Mouse (Mus musculus) forebrain, embryonic 10.5 days (tissue): ENCODE measurements around the gene Gm826. TPM values are rescaled to one million over a fixed set of nuclear protein-coding genes. Genes with fewer than 3 reads are reported as not detected.

Source experiments
- DNase-seq: peaks from one replicate; pipeline ENCODE4 v3.0.0-alpha.2; 2017; ENCODE audit warnings: low spot score; ENCODE audit errors: extremely low spot score
- H3K27ac ChIP-seq: fragments of 300-500 bp; sonication (generic); 2 replicates; pipeline ENCODE4 v1.5.1; 2016; ENCODE audit warnings: mild to moderate bottlenecking
- H3K27me3 ChIP-seq: fragments of 300-500 bp; sonication (generic); 2 replicates; pipeline ENCODE4 v1.6.1; 2016; ENCODE audit warnings: mild to moderate bottlenecking; ENCODE audit not compliant: poor library complexity, severe bottlenecking
- H3K36me3 ChIP-seq: fragments of 300-500 bp; sonication (generic); replicated peaks from 2 replicates; pipeline ENCODE4 v1.6.1; 2016; ENCODE audit warnings: mild to moderate bottlenecking, moderate library complexity
- H3K4me1 ChIP-seq: fragments of 300-500 bp; sonication (generic); 2 replicates; pipeline ENCODE4 v1.6.1; 2016
- H3K4me3 ChIP-seq: fragments of 300-500 bp; sonication (generic); 2 replicates; pipeline ENCODE4 v1.5.1; 2016; ENCODE audit warnings: mild to moderate bottlenecking, moderate library complexity
- H3K9me3 ChIP-seq: fragments of 300-500 bp; sonication (generic); 2 replicates; pipeline ENCODE4 v1.6.1; 2016; ENCODE audit warnings: mild to moderate bottlenecking, moderate library complexity
- WGBS: fragments of 180-500 bp; shearing (Covaris S2); methylation state at CpG from one replicate; pipeline ENCODE4 v1.1.7; 2016; 5-methylcytosine and 5-hydroxymethylcytosine counted together
- polyA plus RNA-seq: library from polyadenylated mRNA; unstranded; fragments of >200 nt; fragmentation: Nextera tagmentation; extraction: Ambion mirVana; gene quantifications from 2 replicates; pipeline ENCODE4 v1.2.1, GENCODE M21; 2016

The Gm826 gene
- polyA plus RNA-seq, 1 experiment from 2014 or later, result not detected

DNA sequence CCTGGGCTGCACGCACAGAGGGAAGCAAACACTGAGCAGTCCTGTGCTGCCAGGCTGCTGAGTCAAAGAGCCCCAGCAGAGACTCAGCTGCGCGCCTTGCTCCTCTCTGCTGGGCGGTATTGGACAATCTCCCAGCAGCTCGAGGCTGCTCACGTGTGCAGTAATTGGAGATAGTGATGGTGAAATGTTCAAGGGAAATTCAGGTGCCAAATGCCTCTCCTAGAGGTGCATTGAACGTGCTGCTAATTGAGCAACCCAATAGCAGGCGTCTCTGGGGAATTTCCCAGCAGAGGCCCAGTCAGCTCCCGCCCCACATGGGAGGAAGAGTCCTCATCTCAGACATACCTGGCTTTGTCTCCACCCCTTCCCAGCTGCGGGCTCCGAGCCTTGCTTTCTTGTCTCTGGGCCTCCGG lies 20.4 kb downstream of the Gm826 start:
- no peak for DNase-seq

DNA sequence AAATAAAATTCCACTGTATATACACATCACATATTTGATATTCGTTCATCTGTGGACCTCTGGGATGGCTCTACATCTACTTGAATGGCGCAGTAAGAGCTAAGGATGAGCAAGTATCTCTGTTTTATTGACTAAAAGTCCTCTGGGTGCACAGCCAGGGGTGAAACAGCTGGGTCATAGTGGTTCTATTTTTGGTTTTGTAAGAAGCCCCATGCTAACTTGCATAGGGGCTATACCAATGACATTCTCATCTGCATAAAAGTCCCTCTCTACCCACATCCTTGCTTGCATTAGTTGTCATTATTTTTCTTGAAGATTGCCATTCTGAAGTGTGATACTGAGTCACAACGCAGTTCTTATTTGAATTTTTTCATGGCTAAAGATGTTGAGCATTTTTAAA lies 28.9 kb downstream of the Gm826 start:
- Histone ChIP-seq H3K36me3 (no peaks in the 10 kb centered on the region), H3K4me1 (no peaks in the 10 kb centered on the region), H3K9me3 (no peaks in the 10 kb centered on the region), H3K4me3 (no peak overlapping the region), H3K27me3 (no peaks in the 10 kb centered on the region), H3K27ac (no peak overlapping the region)
- 87% methylated on average over 3 of the region's 3 CpGs for WGBS
- DNase-seq, result no peak

More for the DNA sequence above, 20.4 kb downstream of the Gm826 start:
- H3K9me3 ChIP-seq, result no peaks in the 10 kb centered on the region
- 0 out of 2 replicates have a peak, but pooled peaks cover 6% of the 10 kb centered on the region for H3K27me3 ChIP-seq
- H3K4me1 ChIP-seq, result peaks cover 7% of the 10 kb centered on the region
- H3K27ac ChIP-seq, result no peak overlapping the region
- WGBS, result 42% methylated on average over 12 of the region's 12 CpGs
- H3K4me3 ChIP-seq, result no peak overlapping the region
- no peaks in the 10 kb centered on the region for H3K36me3 ChIP-seq

GRCm38 (mm10) chr2:160303992-160304391 lies 30.0 kb downstream of the Gm826 start:
- H3K36me3 ChIP-seq, result no peaks in the 10 kb centered on the region
- no peaks in the 10 kb centered on the region for H3K4me1 ChIP-seq
- H3K27ac ChIP-seq, result no peak overlapping the region
- H3K27me3 ChIP-seq, result no peaks in the 10 kb centered on the region
- no peak for DNase-seq
- H3K9me3 ChIP-seq, result no peaks in the 10 kb centered on the region
- WGBS, result 84% methylated on average over 2 of the region's 2 CpGs
- no peak overlapping the region for H3K4me3 ChIP-seq

GRCm38 (mm10) chr2:160302013-160302412 lies 31.9 kb downstream of the Gm826 start:
- no peaks in the 10 kb centered on the region for H3K36me3 ChIP-seq
- WGBS, result 74% methylated on average over 4 of the region's 4 CpGs
- H3K27me3 ChIP-seq, result no peaks in the 10 kb centered on the region
- no peak overlapping the region for H3K27ac ChIP-seq
- no peaks in the 10 kb centered on the region for H3K9me3 ChIP-seq
- DNase-seq, result no peak
- no peaks in the 10 kb centered on the region for H3K4me1 ChIP-seq
- no peak overlapping the region for H3K4me3 ChIP-seq

DNA sequence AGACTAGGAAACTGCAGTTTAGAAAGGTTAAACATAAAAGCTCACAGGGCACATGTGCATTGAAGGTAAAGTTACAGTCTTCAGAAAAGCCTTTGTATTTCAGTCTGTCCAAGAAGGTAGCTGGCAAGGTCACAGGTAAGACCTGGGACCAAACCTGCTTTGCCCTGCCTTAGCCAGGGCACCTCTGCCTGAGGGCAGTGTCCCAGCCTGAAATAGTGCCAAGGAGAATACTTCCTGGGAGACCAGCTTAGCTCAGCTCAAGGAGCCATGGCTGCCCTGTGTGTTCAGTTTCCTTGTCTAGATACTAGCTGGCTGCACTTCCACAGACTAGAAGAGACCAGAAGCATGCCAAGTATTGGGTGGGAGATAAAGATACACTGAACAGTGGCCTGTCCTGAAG lies 35.4 kb downstream of the Gm826 start:
- H3K4me3 ChIP-seq, result no peak overlapping the region
- H3K4me1 ChIP-seq, result no peaks in the 10 kb centered on the region
- no peak overlapping the region for H3K27ac ChIP-seq
- DNase-seq, result no peak
- H3K36me3 ChIP-seq, result no peaks in the 10 kb centered on the region
- H3K9me3 ChIP-seq, result no peaks in the 10 kb centered on the region
- H3K27me3 ChIP-seq, result no peaks in the 10 kb centered on the region

- Histone ChIP-seq H3K9me3 (no peaks in the 10 kb centered on the region), H3K4me3 (no peak overlapping the region), H3K4me1 (no peaks in the 10 kb centered on the region), H3K36me3 (no peaks in the 10 kb centered on the region), H3K27me3 (no peaks in the 10 kb centered on the region), H3K27ac (no peak overlapping the region)
- DNase-seq, result no peak
- 79% methylated on average over 10 of the region's 10 CpGs for WGBS
Measured at GRCm38 (mm10) chr2:160288538-160289151, 45.3 kb downstream of the Gm826 start.

- H3K27ac ChIP-seq, result no peak overlapping the region
- 91% methylated on average over 5 of the region's 5 CpGs for WGBS
- H3K4me3 ChIP-seq, result no peak overlapping the region
- H3K9me3 ChIP-seq, result no peaks in the 10 kb centered on the region
- no peaks in the 10 kb centered on the region for H3K4me1 ChIP-seq
- no peak for DNase-seq
- H3K27me3 ChIP-seq, result no peaks in the 10 kb centered on the region
- no peaks in the 10 kb centered on the region for H3K36me3 ChIP-seq
Measured at GRCm38 (mm10) chr2:160275959-160276657, 57.9 kb downstream of the Gm826 start.

- H3K4me1 ChIP-seq, result no peaks in the 10 kb centered on the region
- DNase-seq, result no peak
- 92% methylated on average over 11 of the region's 11 CpGs for WGBS
- H3K27me3 ChIP-seq, result no peaks in the 10 kb centered on the region
- H3K36me3 ChIP-seq, result no peaks in the 10 kb centered on the region
- no peaks in the 10 kb centered on the region for H3K9me3 ChIP-seq
- no peak overlapping the region for H3K27ac ChIP-seq
- no peak overlapping the region for H3K4me3 ChIP-seq
Measured at GRCm38 (mm10) chr2:160267828-160268453, 66.0 kb downstream of the Gm826 start.

DNA sequence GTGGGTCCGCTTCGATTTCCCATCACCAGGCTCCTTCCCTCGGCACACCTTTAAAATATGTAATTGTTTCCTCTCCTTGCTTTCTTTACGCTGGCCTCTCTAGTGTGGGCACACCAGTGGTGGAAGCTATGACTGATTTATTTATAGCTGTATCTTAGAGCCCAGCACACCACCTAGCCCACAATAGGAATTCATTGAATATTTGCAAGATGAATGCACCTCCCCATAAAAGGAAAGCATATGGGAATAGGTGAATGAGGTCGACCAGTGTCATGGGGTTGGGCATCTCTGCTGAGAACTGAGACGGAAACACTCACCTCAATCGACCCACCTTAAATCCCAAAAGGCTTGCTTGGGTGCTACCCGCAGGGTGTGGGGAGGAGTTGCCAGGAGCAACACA lies 70.1 kb downstream of the Gm826 start:
- Histone ChIP-seq H3K4me3 (no peak overlapping the region), H3K36me3 (no peaks in the 10 kb centered on the region), H3K27me3 (no peaks in the 10 kb centered on the region), H3K27ac (no peak overlapping the region), H3K9me3 (no peaks in the 10 kb centered on the region), H3K4me1 (no peaks in the 10 kb centered on the region)
- no peak for DNase-seq
- 91% methylated on average over 8 of the region's 8 CpGs for WGBS

DNA sequence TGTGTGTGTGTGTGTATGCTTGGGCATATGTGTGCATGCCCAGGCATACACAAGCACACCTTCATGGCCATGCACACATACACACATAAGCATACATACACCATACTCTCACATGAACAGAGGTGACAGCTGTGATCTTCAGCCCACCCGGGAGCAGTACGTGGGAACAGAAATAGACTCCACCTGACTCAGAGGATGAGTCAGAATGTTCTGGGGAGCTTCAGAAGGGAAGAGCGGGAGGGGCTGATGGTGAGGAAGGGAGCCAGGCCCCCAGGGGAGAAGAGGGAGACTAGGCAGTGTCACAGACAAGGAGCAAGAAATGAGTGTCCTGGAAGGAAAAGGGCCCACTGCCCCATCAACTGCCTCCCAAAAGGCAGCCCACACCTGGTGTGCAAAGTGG lies 72.4 kb downstream of the Gm826 start:
- no peak overlapping the region for H3K4me3 ChIP-seq
- 89% methylated on average over 3 of the region's 3 CpGs for WGBS
- no peak overlapping the region for H3K27ac ChIP-seq
- H3K27me3 ChIP-seq, result no peaks in the 10 kb centered on the region
- H3K9me3 ChIP-seq, result no peaks in the 10 kb centered on the region
- no peaks in the 10 kb centered on the region for H3K36me3 ChIP-seq
- no peak for DNase-seq
- H3K4me1 ChIP-seq, result no peaks in the 10 kb centered on the region

Other genes starting within 250 kb of the Gm826 start
- gene Mafb, start 32.9 kb upstream of the Gm826 start, polyA plus RNA-seq, result 2.0 and 2.3 TPM in 2 replicates